Mouse (Mus musculus): ENCODE data around the gene Slc38a3.

DNA sequence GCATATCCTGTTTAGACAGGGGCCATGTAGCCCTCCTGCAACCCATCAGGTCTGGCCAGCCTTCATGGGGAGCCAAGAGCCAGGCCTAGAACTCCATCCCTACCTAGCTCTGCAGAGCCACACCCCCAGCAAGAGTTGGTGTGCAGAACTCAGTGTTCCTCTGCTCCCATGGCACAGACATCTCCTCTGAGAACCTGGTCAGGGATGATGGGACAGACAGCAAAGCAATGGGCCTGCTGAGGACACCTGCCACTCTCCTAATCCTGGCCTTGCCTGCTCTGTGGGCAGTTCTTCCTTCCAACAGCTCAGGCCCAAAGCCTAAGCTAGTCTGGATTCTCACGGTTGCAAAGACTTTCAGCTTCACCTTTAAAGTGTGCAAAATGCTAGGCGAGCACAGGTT is 46.3 kb upstream of the Slc38a3 start:
- TF ChIP-seq CTCF (IDR thresholded peaks at IDR 0.05; ENCODE audit: insufficient read depth, low read depth, low read length) (no peak), POLR2A (IDR thresholded peaks at IDR 0.05; ENCODE audit: insufficient read depth, low read depth, low read length) (no peak)
